Mouse (Mus musculus): ENCODE results near the gene Spen.
"Not testable (repeated sequence)": the region's sequence is repeated elsewhere in the genome, so short reads cannot be mapped to it uniquely, and the experiment has no call there.

The Spen gene

GRCm38 (mm10) chr4:141559131-141559897, 20.9 kb upstream of the Spen start:
- ATAC-seq (ENCODE audit: low TSS enrichment) = peak; percentile 57

GRCm38 (mm10) chr4:141558658-141559057, 20.3 kb upstream of the Spen start:
- peak; percentile 12 for ATAC-seq (ENCODE audit: low TSS enrichment)

GRCm38 (mm10) chr4:141556163-141556562, 17.8 kb upstream of the Spen start:
- peak; percentile 33 for ATAC-seq (ENCODE audit: low TSS enrichment)

GRCm38 (mm10) chr4:141554255-141554865, 16.0 kb upstream of the Spen start:
- not testable (repeated sequence) for ATAC-seq (ENCODE audit: low TSS enrichment)

GRCm38 (mm10) chr4:141552484-141552883, 14.1 kb upstream of the Spen start:
- no peak for ATAC-seq (ENCODE audit: low TSS enrichment)

- ATAC-seq (ENCODE audit: low TSS enrichment) = no peak
These were observed 8.9 kb upstream of the Spen start for GRCm38 (mm10) chr4:141547299-141547698.

- ATAC-seq (ENCODE audit: low TSS enrichment) = peak; percentile 82
These were observed 8.2 kb upstream of the Spen start for GRCm38 (mm10) chr4:141546334-141547200.

- ATAC-seq (ENCODE audit: low TSS enrichment) = peak; percentile 83
These were observed 7.4 kb upstream of the Spen start for GRCm38 (mm10) chr4:141545743-141546333.

GRCm38 (mm10) chr4:141545071-141545742, 6.8 kb upstream of the Spen start:
- 0 out of 2 replicates have a peak, but pooled peaks have one; percentile 9 for ATAC-seq (ENCODE audit: low TSS enrichment)

GRCm38 (mm10) chr4:141544536-141544935, 6.1 kb upstream of the Spen start:
- no peak for ATAC-seq (ENCODE audit: low TSS enrichment)

- no peak for ATAC-seq (ENCODE audit: low TSS enrichment)
These were observed 5.2 kb upstream of the Spen start for GRCm38 (mm10) chr4:141543593-141543992.

GRCm38 (mm10) chr4:141541851-141542250, 3.5 kb upstream of the Spen start:
- ATAC-seq (ENCODE audit: low TSS enrichment) = no peak

GRCm38 (mm10) chr4:141540844-141541243, 2.4 kb upstream of the Spen start:
- ATAC-seq (ENCODE audit: low TSS enrichment) = no peak

GRCm38 (mm10) chr4:141539213-141539767, 893 bp upstream of the Spen start:
- no peak for ATAC-seq (ENCODE audit: low TSS enrichment)

- ATAC-seq (ENCODE audit: low TSS enrichment) = 0 out of 2 replicates have a peak, but pooled peaks have one; percentile 2
These were observed 540 bp downstream of the Spen start for GRCm38 (mm10) chr4:141537706-141538407.

- ATAC-seq (ENCODE audit: low TSS enrichment) = no peak
These were observed 1.2 kb downstream of the Spen start for GRCm38 (mm10) chr4:141537226-141537610.

GRCm38 (mm10) chr4:141536291-141537225, 1.8 kb downstream of the Spen start:
- 0 out of 2 replicates have a peak, but pooled peaks have one; percentile 4 for ATAC-seq (ENCODE audit: low TSS enrichment)

GRCm38 (mm10) chr4:141534947-141535680, 3.3 kb downstream of the Spen start:
- peak; percentile 50; the same call in 1 of the 2 replicates for ATAC-seq (ENCODE audit: low TSS enrichment)
